Mouse (Mus musculus): ENCODE data around the gene Ppfibp1. TPM values are rescaled to one million over a fixed set of nuclear protein-coding genes. Genes with fewer than 3 reads are reported as not detected.

Gene Ppfibp1
- polyA plus RNA-seq, 1 experiment from 2014 or later: 30.5 TPM

- ATAC-seq (ENCODE audit: insufficient read depth, low FRiP score, low TSS enrichment): no peak
- WGBS: 73% methylated on average over 1 of the region's 1 CpGs
Observed at GRCm38 (mm10) chr6:147013546-147013945, 125.3 kb downstream of the Ppfibp1 start.

DNA sequence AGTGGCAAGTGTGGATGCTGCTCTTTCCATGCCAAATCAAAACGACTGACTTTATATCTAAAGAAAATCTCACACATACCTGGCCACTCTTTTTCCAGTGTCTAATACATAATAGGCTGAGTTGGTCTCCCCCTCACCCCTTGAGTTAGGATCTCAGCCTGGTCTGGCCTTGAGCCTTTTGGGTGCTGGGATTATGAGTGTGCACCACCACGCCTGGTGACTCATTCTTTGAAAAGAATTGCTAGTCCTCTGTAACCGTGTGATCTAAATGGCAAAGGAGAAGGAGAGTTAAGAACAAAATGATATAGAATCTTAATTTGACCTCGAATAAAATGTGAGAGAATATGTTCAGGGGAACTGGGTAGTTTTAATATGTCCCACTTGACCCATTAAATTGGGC lies 129.6 kb downstream of the Ppfibp1 start:
- no peak overlapping the region for H3K4me3 ChIP-seq (ENCODE audit: low read depth, low read length)
- no peaks in the 10 kb centered on the region for H3K4me1 ChIP-seq (ENCODE audit: control insufficient read depth, insufficient read depth, low read length)
- H3K9me3 ChIP-seq (ENCODE audit: control insufficient read depth, low read length): no peaks in the 10 kb centered on the region
- H3K9ac ChIP-seq (ENCODE audit: low read length): no peak overlapping the region
- DNase-seq (ENCODE audit: low spot score) (no peak), ATAC-seq (ENCODE audit: insufficient read depth, low FRiP score, low TSS enrichment) (no peak)
- H3K27me3 ChIP-seq (ENCODE audit: control insufficient read depth, insufficient read depth, low read length): no peaks in the 10 kb centered on the region
- no peak overlapping the region for H3K4me2 ChIP-seq (ENCODE audit: low read depth)
- no peak overlapping the region for H3K27ac ChIP-seq (ENCODE audit: low read depth, low read length)
- 89% methylated on average over 4 of the region's 4 CpGs for WGBS
- no peaks in the 10 kb centered on the region for H3K36me3 ChIP-seq (ENCODE audit: control insufficient read depth, insufficient read depth, low read length)

More at GRCm38 (mm10) chr6:147013546-147013945, 125.3 kb downstream of the Ppfibp1 start:
- no peaks in the 10 kb centered on the region for H3K36me3 ChIP-seq (ENCODE audit: control insufficient read depth, insufficient read depth, low read length)
- no peak overlapping the region for H3K4me3 ChIP-seq (ENCODE audit: low read depth, low read length)
- H3K4me1 ChIP-seq (ENCODE audit: control insufficient read depth, insufficient read depth, low read length): no peaks in the 10 kb centered on the region
- H3K9ac ChIP-seq (ENCODE audit: low read length): no peak overlapping the region
- H3K4me2 ChIP-seq (ENCODE audit: low read depth): no peak overlapping the region
- H3K9me3 ChIP-seq (ENCODE audit: control insufficient read depth, low read length): no peaks in the 10 kb centered on the region
- no peak for DNase-seq (ENCODE audit: low spot score)
- H3K27ac ChIP-seq (ENCODE audit: low read depth, low read length): no peak overlapping the region
- no peaks in the 10 kb centered on the region for H3K27me3 ChIP-seq (ENCODE audit: control insufficient read depth, insufficient read depth, low read length)

DNA sequence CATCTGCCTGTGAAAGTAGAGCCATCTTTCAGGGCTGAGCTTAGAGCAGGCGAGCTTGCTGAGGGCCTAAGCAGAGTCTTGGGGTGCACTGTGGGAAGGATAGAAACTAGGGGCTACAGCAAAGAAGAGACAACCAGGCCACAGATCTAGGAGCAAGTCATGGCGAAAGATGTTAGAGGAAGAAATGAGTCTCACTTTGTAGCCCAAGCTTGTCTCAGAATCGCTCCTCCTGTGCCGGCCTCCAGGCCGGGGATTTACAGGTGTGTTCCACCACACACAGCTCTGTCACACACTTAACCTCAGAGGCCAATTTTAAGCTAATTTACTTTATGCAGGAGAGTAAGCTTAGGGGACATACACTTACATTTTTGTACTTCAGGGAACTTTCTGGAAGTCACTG lies 130.1 kb downstream of the Ppfibp1 start:
- Histone ChIP-seq H3K4me1 (ENCODE audit: control insufficient read depth, insufficient read depth, low read length) (no peaks in the 10 kb centered on the region), H3K27me3 (ENCODE audit: control insufficient read depth, insufficient read depth, low read length) (no peaks in the 10 kb centered on the region), H3K27ac (ENCODE audit: low read depth, low read length) (no peak overlapping the region), H3K4me3 (ENCODE audit: low read depth, low read length) (no peak overlapping the region), H3K36me3 (ENCODE audit: control insufficient read depth, insufficient read depth, low read length) (no peaks in the 10 kb centered on the region), H3K4me2 (ENCODE audit: low read depth) (no peak overlapping the region), H3K9me3 (ENCODE audit: control insufficient read depth, low read length) (no peaks in the 10 kb centered on the region), H3K9ac (ENCODE audit: low read length) (no peak overlapping the region)
- 94% methylated on average over 5 of the region's 5 CpGs for WGBS
- ATAC-seq (ENCODE audit: insufficient read depth, low FRiP score, low TSS enrichment) (no peak), DNase-seq (ENCODE audit: low spot score) (no peak)

- Histone ChIP-seq H3K4me1 (ENCODE audit: control insufficient read depth, insufficient read depth, low read length) (no peaks in the 10 kb centered on the region), H3K27ac (ENCODE audit: low read depth, low read length) (no peak overlapping the region), H3K4me2 (ENCODE audit: low read depth) (no peak overlapping the region), H3K4me3 (ENCODE audit: low read depth, low read length) (no peak overlapping the region), H3K27me3 (ENCODE audit: control insufficient read depth, insufficient read depth, low read length) (no peaks in the 10 kb centered on the region), H3K9me3 (ENCODE audit: control insufficient read depth, low read length) (no peaks in the 10 kb centered on the region), H3K36me3 (ENCODE audit: control insufficient read depth, insufficient read depth, low read length) (no peaks in the 10 kb centered on the region), H3K9ac (ENCODE audit: low read length) (no peak overlapping the region)
- DNase-seq (ENCODE audit: low spot score) (no peak), ATAC-seq (ENCODE audit: insufficient read depth, low FRiP score, low TSS enrichment) (no peak)
- 91% methylated on average over 5 of the region's 5 CpGs for WGBS
Observed at GRCm38 (mm10) chr6:147021181-147021580, 132.9 kb downstream of the Ppfibp1 start.

DNA sequence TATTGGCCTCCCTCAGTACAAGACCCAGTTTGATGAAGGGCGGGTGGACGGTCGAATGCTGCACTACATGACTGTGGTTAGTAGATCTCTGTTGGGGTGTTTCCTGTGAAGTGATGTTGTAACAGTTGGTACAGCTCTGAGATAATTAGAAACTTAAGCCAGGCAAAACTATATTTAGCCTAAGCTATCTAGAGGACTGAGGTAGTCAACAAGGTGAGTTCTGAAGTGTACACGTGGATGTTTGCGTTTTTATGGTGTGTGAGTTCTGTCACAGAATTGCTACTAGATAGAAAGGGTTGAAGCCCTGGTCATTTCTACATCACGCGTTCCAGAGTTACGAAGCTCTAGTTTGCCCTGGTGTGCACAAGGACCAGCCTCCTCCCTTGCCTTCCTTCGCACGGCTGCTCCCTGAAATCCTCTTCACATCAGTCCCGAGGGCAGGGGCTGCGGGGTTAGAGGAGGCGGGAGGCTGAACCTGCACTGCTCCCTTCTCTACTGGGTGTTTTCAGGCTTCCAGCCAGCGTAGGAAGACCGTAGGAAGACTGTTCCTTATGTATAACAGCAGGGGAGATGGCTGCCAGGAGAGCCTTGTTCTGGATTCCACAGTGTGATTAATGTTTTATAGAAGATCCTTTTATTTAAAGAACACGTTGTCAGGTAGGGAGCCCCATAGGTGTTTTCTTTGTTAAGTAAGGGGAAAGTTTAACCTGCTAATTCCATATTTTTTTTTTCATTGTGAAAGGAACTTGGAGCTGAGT lies 134.3 kb downstream of the Ppfibp1 start:
- Histone ChIP-seq H3K36me3 (ENCODE audit: control insufficient read depth, insufficient read depth, low read length) (no peaks in the 10 kb centered on the region), H3K27me3 (ENCODE audit: control insufficient read depth, insufficient read depth, low read length) (no peaks in the 10 kb centered on the region), H3K4me3 (ENCODE audit: low read depth, low read length) (no peak overlapping the region), H3K27ac (ENCODE audit: low read depth, low read length) (no peak overlapping the region), H3K9me3 (ENCODE audit: control insufficient read depth, low read length) (no peaks in the 10 kb centered on the region), H3K4me2 (ENCODE audit: low read depth) (no peak overlapping the region), H3K4me1 (ENCODE audit: control insufficient read depth, insufficient read depth, low read length) (no peaks in the 10 kb centered on the region), H3K9ac (ENCODE audit: low read length) (no peak overlapping the region)
- no peak for DNase-seq (ENCODE audit: low spot score)
- ATAC-seq (ENCODE audit: insufficient read depth, low FRiP score, low TSS enrichment): no peak
- 90% methylated on average over 16 of the region's 16 CpGs for WGBS

- Histone ChIP-seq H3K36me3 (ENCODE audit: control insufficient read depth, insufficient read depth, low read length) (no peaks in the 10 kb centered on the region), H3K9me3 (ENCODE audit: control insufficient read depth, low read length) (no peaks in the 10 kb centered on the region), H3K4me1 (ENCODE audit: control insufficient read depth, insufficient read depth, low read length) (no peaks in the 10 kb centered on the region), H3K27ac (ENCODE audit: low read depth, low read length) (no peak overlapping the region), H3K9ac (ENCODE audit: low read length) (no peak overlapping the region), H3K4me2 (ENCODE audit: low read depth) (no peak overlapping the region), H3K4me3 (ENCODE audit: low read depth, low read length) (no peak overlapping the region), H3K27me3 (ENCODE audit: control insufficient read depth, insufficient read depth, low read length) (no peaks in the 10 kb centered on the region)
- DNase-seq (ENCODE audit: low spot score): no peak
- ATAC-seq (ENCODE audit: insufficient read depth, low FRiP score, low TSS enrichment): no peak
- WGBS: 91% methylated on average over 2 of the region's 2 CpGs
Observed at GRCm38 (mm10) chr6:147023133-147023395, 134.8 kb downstream of the Ppfibp1 start.

DNA sequence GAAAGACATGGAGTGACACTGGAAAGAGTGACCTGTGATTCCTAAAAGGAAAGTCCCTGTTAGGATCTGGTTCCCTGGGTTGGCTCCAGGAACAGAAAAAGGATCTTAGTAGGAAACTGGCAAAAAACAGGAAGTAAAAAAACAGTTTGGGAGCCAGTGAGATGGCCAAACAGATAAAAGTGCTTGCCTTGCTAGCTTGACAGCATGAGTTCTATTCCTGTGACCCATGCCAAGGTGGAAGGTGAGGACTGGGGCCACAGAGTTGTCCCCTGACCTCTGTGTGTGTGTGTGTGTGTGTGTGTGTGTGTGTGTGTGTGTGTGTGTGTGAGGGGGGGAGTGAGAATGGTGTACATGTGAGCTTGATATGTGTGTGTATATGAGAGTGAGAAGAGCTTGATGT lies 135.3 kb downstream of the Ppfibp1 start:
- Histone ChIP-seq H3K9me3 (ENCODE audit: control insufficient read depth, low read length) (no peaks in the 10 kb centered on the region), H3K27ac (ENCODE audit: low read depth, low read length) (no peak overlapping the region), H3K27me3 (ENCODE audit: control insufficient read depth, insufficient read depth, low read length) (no peaks in the 10 kb centered on the region), H3K4me2 (ENCODE audit: low read depth) (no peak overlapping the region), H3K9ac (ENCODE audit: low read length) (no peak overlapping the region), H3K4me1 (ENCODE audit: control insufficient read depth, insufficient read depth, low read length) (no peaks in the 10 kb centered on the region), H3K36me3 (ENCODE audit: control insufficient read depth, insufficient read depth, low read length) (no peaks in the 10 kb centered on the region), H3K4me3 (ENCODE audit: low read depth, low read length) (no peak overlapping the region)
- DNase-seq (ENCODE audit: low spot score) (no peak), ATAC-seq (ENCODE audit: insufficient read depth, low FRiP score, low TSS enrichment) (no peak)

DNA sequence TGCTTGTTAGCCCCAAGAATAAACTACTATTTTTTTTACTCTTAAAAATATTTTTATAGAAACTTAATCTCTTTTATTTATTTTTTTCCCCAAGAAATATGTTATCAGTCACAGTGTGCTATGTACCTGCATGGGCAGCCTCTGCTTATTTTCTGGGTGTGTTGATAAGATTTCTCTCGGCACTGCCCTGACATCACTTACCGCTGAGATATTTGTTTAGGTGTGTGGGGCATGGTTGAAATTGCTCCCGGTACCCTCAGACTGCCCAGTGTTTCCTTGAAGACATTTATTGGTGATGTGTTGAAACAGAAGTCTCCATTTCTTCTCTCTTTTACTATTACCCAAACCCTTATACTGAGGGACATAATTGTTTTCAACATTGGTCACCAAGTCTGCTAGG lies 136.5 kb downstream of the Ppfibp1 start:
- Histone ChIP-seq H3K36me3 (ENCODE audit: control insufficient read depth, insufficient read depth, low read length) (no peaks in the 10 kb centered on the region), H3K4me1 (ENCODE audit: control insufficient read depth, insufficient read depth, low read length) (no peaks in the 10 kb centered on the region), H3K4me3 (ENCODE audit: low read depth, low read length) (no peak overlapping the region), H3K27ac (ENCODE audit: low read depth, low read length) (no peak overlapping the region), H3K9me3 (ENCODE audit: control insufficient read depth, low read length) (no peaks in the 10 kb centered on the region), H3K4me2 (ENCODE audit: low read depth) (no peak overlapping the region), H3K9ac (ENCODE audit: low read length) (no peak overlapping the region), H3K27me3 (ENCODE audit: control insufficient read depth, insufficient read depth, low read length) (no peaks in the 10 kb centered on the region)
- DNase-seq (ENCODE audit: low spot score) (no peak), ATAC-seq (ENCODE audit: insufficient read depth, low FRiP score, low TSS enrichment) (no peak)
- WGBS: 87% methylated on average over 3 of the region's 3 CpGs

GRCm38 (mm10) chr6:147028396-147028795 lies 140.1 kb downstream of the Ppfibp1 start:
- Histone ChIP-seq H3K9ac (ENCODE audit: low read length) (no peak overlapping the region), H3K4me2 (ENCODE audit: low read depth) (no peak overlapping the region), H3K27me3 (ENCODE audit: control insufficient read depth, insufficient read depth, low read length) (no peaks in the 10 kb centered on the region), H3K36me3 (ENCODE audit: control insufficient read depth, insufficient read depth, low read length) (no peaks in the 10 kb centered on the region), H3K9me3 (ENCODE audit: control insufficient read depth, low read length) (no peaks in the 10 kb centered on the region), H3K4me3 (ENCODE audit: low read depth, low read length) (no peak overlapping the region), H3K27ac (ENCODE audit: low read depth, low read length) (no peak overlapping the region), H3K4me1 (ENCODE audit: control insufficient read depth, insufficient read depth, low read length) (no peaks in the 10 kb centered on the region)
- 82% methylated on average over 2 of the region's 2 CpGs for WGBS
- ATAC-seq (ENCODE audit: insufficient read depth, low FRiP score, low TSS enrichment): no peak
- DNase-seq (ENCODE audit: low spot score): no peak

Data from neural tube, embryonic 11.5 days (tissue).